Mouse (Mus musculus): Measurements from ENCODE around the gene Rcor3. TPM values are rescaled to one million over a fixed set of nuclear protein-coding genes. Genes with fewer than 3 reads are reported as not detected.

Rcor3 gene
- total RNA-seq, 1 experiment: 3.7 TPM

GRCm38 (mm10) chr1:192130202-192130601, 7.7 kb downstream of the Rcor3 start:
- DNase-seq (ENCODE audit: low read depth, low spot score): no peak
- TF ChIP-seq ZNF384 (IDR thresholded peaks at IDR 0.05; ENCODE audit: low read depth, low read length): no peak
- no peak for TF ChIP-seq CHD2 (IDR thresholded peaks at IDR 0.05; ENCODE audit: low read depth, low read length)
- TF ChIP-seq MAFK (IDR thresholded peaks at IDR 0.05; ENCODE audit: insufficient read depth, low read depth, low read length): no peak
- TF ChIP-seq ZC3H11A (IDR thresholded peaks at IDR 0.05; ENCODE audit: borderline replicate concordance, low read depth, low read length): no peak
- TF ChIP-seq HCFC1 (IDR thresholded peaks at IDR 0.05; ENCODE audit: borderline replicate concordance, insufficient read depth, low read length): no peak
- Histone ChIP-seq H3K27ac (ENCODE audit: insufficient read depth, low read depth, low read length, poor library complexity, severe bottlenecking) (no peak overlapping the region), H3K4me1 (ENCODE audit: control insufficient read depth in 2 of 2, insufficient read depth in 2 of 2, low read length in 2 of 2, poor library complexity in 1 of 2) (no peaks in the 10 kb centered on the region), H3K4me3 (ENCODE audit: insufficient read depth in 1 of 2, low read depth in 1 of 2, low read length in 2 of 2, poor library complexity in 1 of 2, severe bottlenecking in 1 of 2) (no peak overlapping the region), H3K9me3 (ENCODE audit: control insufficient read depth, insufficient read depth, low read depth, low read length) (no peaks in the 10 kb centered on the region), H3K9ac (ENCODE audit: insufficient read depth, low read depth, low read length, poor library complexity, severe bottlenecking) (no peak overlapping the region), H3K36me3 (ENCODE audit: control insufficient read depth, insufficient read depth, low read length, poor library complexity, severe bottlenecking) (no peaks in the 10 kb centered on the region)
- in situ Hi-C loops (cut with MboI; ENCODE audit: low sequenced_read_pairs in 2 of 2, unreplicated experiment in 2 of 2): no loop called here

DNA sequence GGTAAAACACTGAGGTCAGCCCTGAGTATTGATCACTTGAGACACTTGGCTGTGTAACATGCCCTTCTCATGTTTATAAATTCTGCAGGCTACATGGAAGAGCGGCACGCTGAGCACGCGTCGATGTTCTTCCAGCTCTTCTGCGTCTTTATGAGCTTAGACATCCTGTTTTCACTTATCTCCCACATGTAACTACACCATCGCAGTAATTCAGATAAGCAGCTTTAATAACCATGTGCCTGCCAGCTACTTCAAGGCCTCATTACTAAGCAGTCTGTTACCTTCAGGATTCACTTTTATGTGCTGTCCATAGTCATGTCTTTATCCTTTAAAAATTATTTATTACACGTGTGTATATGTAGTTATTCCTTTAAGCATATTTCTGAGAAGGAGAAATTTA, 9.5 kb downstream of the Rcor3 start:
- H3K4me3 ChIP-seq (ENCODE audit: insufficient read depth in 1 of 2, low read depth in 1 of 2, low read length in 2 of 2, poor library complexity in 1 of 2, severe bottlenecking in 1 of 2): no peak overlapping the region
- H3K27ac ChIP-seq (ENCODE audit: insufficient read depth, low read depth, low read length, poor library complexity, severe bottlenecking): no peak overlapping the region
- TF ChIP-seq HCFC1 (IDR thresholded peaks at IDR 0.05; ENCODE audit: borderline replicate concordance, insufficient read depth, low read length): no peak
- no peak for TF ChIP-seq CHD2 (IDR thresholded peaks at IDR 0.05; ENCODE audit: low read depth, low read length)
- TF ChIP-seq ZNF384 (IDR thresholded peaks at IDR 0.05; ENCODE audit: low read depth, low read length): no peak
- no peak for TF ChIP-seq ZC3H11A (IDR thresholded peaks at IDR 0.05; ENCODE audit: borderline replicate concordance, low read depth, low read length)
- TF ChIP-seq MAFK (IDR thresholded peaks at IDR 0.05; ENCODE audit: insufficient read depth, low read depth, low read length): no peak
- no peaks in the 10 kb centered on the region for H3K36me3 ChIP-seq (ENCODE audit: control insufficient read depth, insufficient read depth, low read length, poor library complexity, severe bottlenecking)
- no peaks in the 10 kb centered on the region for H3K9me3 ChIP-seq (ENCODE audit: control insufficient read depth, insufficient read depth, low read depth, low read length)
- no peaks in the 10 kb centered on the region for H3K4me1 ChIP-seq (ENCODE audit: control insufficient read depth in 2 of 2, insufficient read depth in 2 of 2, low read length in 2 of 2, poor library complexity in 1 of 2)
- H3K9ac ChIP-seq (ENCODE audit: insufficient read depth, low read depth, low read length, poor library complexity, severe bottlenecking): no peak overlapping the region
- in situ Hi-C loops (cut with MboI; ENCODE audit: low sequenced_read_pairs in 2 of 2, unreplicated experiment in 2 of 2): no loop called here
- no peak for DNase-seq (ENCODE audit: low read depth, low spot score)

DNA sequence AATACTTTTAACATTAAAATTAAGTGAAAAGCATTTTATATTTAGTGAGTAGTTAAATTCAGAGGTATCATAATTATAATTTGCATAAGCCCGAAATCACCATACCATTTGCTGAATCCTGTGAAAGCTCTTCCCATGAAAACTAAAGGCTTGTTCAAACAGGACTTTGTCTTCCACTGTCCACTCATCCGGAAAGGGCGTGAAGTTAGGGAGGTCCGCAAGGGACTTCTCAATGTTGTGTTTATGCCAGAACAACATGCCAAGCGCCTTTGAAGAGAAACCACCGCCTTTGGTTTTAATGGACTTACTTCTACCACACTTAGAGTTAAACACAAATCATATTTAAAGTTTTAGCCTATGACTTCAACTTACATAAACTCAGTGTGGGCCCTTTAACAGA, 12.1 kb downstream of the Rcor3 start:
- Histone ChIP-seq H3K27ac (ENCODE audit: insufficient read depth, low read depth, low read length, poor library complexity, severe bottlenecking) (no peak overlapping the region), H3K36me3 (ENCODE audit: control insufficient read depth, insufficient read depth, low read length, poor library complexity, severe bottlenecking) (no peaks in the 10 kb centered on the region; the same call in 1 of the 2 replicates), H3K9me3 (ENCODE audit: control insufficient read depth, insufficient read depth, low read depth, low read length) (no peaks in the 10 kb centered on the region), H3K4me3 (ENCODE audit: insufficient read depth in 1 of 2, low read depth in 1 of 2, low read length in 2 of 2, poor library complexity in 1 of 2, severe bottlenecking in 1 of 2) (no peak overlapping the region), H3K4me1 (ENCODE audit: control insufficient read depth in 2 of 2, insufficient read depth in 2 of 2, low read length in 2 of 2, poor library complexity in 1 of 2) (no peaks in the 10 kb centered on the region), H3K9ac (ENCODE audit: insufficient read depth, low read depth, low read length, poor library complexity, severe bottlenecking) (no peak overlapping the region)
- TF ChIP-seq ZC3H11A (IDR thresholded peaks at IDR 0.05; ENCODE audit: borderline replicate concordance, low read depth, low read length) (no peak), CHD2 (IDR thresholded peaks at IDR 0.05; ENCODE audit: low read depth, low read length) (no peak), MAFK (IDR thresholded peaks at IDR 0.05; ENCODE audit: insufficient read depth, low read depth, low read length) (no peak), HCFC1 (IDR thresholded peaks at IDR 0.05; ENCODE audit: borderline replicate concordance, insufficient read depth, low read length) (no peak), ZNF384 (IDR thresholded peaks at IDR 0.05; ENCODE audit: low read depth, low read length) (no peak)
- in situ Hi-C loops (cut with MboI; ENCODE audit: low sequenced_read_pairs in 2 of 2, unreplicated experiment in 2 of 2): no loop called here
- no peak for DNase-seq (ENCODE audit: low read depth, low spot score)

DNA sequence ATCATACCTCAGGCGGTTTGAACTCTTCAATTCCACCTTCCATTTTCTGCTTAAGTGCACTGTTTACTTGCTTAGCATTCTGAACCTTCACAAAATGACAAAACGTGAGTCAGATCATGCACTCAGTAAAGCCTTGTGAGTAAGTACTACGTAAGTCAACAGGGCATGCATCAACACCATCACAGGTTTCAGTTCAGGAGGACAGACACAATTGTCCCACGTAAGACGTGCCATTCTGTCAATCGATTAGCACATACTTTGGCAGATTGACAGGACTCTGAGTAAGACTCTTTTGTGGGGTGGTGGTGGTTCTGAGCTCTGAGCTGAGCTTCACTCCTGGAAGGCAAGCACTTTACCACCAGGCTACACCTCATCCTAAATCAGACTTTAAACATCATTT, 21.6 kb downstream of the Rcor3 start:
- in situ Hi-C loops (cut with MboI; ENCODE audit: low sequenced_read_pairs in 2 of 2, unreplicated experiment in 2 of 2): no loop called here
- Histone ChIP-seq H3K9ac (ENCODE audit: insufficient read depth, low read depth, low read length, poor library complexity, severe bottlenecking) (no peak overlapping the region), H3K4me3 (ENCODE audit: insufficient read depth in 1 of 2, low read depth in 1 of 2, low read length in 2 of 2, poor library complexity in 1 of 2, severe bottlenecking in 1 of 2) (no peak overlapping the region), H3K9me3 (ENCODE audit: control insufficient read depth, insufficient read depth, low read depth, low read length) (no peaks in the 10 kb centered on the region), H3K36me3 (ENCODE audit: control insufficient read depth, insufficient read depth, low read length, poor library complexity, severe bottlenecking) (peaks cover 4% of the 10 kb centered on the region; the same call in 1 of the 2 replicates), H3K4me1 (ENCODE audit: control insufficient read depth in 2 of 2, insufficient read depth in 2 of 2, low read length in 2 of 2, poor library complexity in 1 of 2) (no peaks in the 10 kb centered on the region), H3K27ac (ENCODE audit: insufficient read depth, low read depth, low read length, poor library complexity, severe bottlenecking) (no peak overlapping the region)
- TF ChIP-seq CHD2 (IDR thresholded peaks at IDR 0.05; ENCODE audit: low read depth, low read length) (no peak), ZNF384 (IDR thresholded peaks at IDR 0.05; ENCODE audit: low read depth, low read length) (no peak), ZC3H11A (IDR thresholded peaks at IDR 0.05; ENCODE audit: borderline replicate concordance, low read depth, low read length) (no peak), MAFK (IDR thresholded peaks at IDR 0.05; ENCODE audit: insufficient read depth, low read depth, low read length) (no peak), HCFC1 (IDR thresholded peaks at IDR 0.05; ENCODE audit: borderline replicate concordance, insufficient read depth, low read length) (no peak)
- DNase-seq (ENCODE audit: low read depth, low spot score): no peak

- Histone ChIP-seq H3K4me1 (ENCODE audit: control insufficient read depth in 2 of 2, insufficient read depth in 2 of 2, low read length in 2 of 2, poor library complexity in 1 of 2) (no peaks in the 10 kb centered on the region), H3K36me3 (ENCODE audit: control insufficient read depth, insufficient read depth, low read length, poor library complexity, severe bottlenecking) (peaks cover 4% of the 10 kb centered on the region; the same call in 1 of the 2 replicates), H3K27ac (ENCODE audit: insufficient read depth, low read depth, low read length, poor library complexity, severe bottlenecking) (no peak overlapping the region), H3K9me3 (ENCODE audit: control insufficient read depth, insufficient read depth, low read depth, low read length) (no peaks in the 10 kb centered on the region), H3K9ac (ENCODE audit: insufficient read depth, low read depth, low read length, poor library complexity, severe bottlenecking) (no peak overlapping the region), H3K4me3 (ENCODE audit: insufficient read depth in 1 of 2, low read depth in 1 of 2, low read length in 2 of 2, poor library complexity in 1 of 2, severe bottlenecking in 1 of 2) (no peak overlapping the region)
- DNase-seq (ENCODE audit: low read depth, low spot score): no peak
- in situ Hi-C loops (cut with MboI; ENCODE audit: low sequenced_read_pairs in 2 of 2, unreplicated experiment in 2 of 2): no loop called here
- TF ChIP-seq HCFC1 (IDR thresholded peaks at IDR 0.05; ENCODE audit: borderline replicate concordance, insufficient read depth, low read length) (no peak), ZC3H11A (IDR thresholded peaks at IDR 0.05; ENCODE audit: borderline replicate concordance, low read depth, low read length) (no peak), CHD2 (IDR thresholded peaks at IDR 0.05; ENCODE audit: low read depth, low read length) (no peak), ZNF384 (IDR thresholded peaks at IDR 0.05; ENCODE audit: low read depth, low read length) (no peak), MAFK (IDR thresholded peaks at IDR 0.05; ENCODE audit: insufficient read depth, low read depth, low read length) (no peak)
Measured at GRCm38 (mm10) chr1:192115378-192115777, 22.5 kb downstream of the Rcor3 start.
